Mouse (Mus musculus) erythroblast, adult 5-6 weeks (primary cell): ENCODE results near the gene Serpina3j. TPM values are rescaled to one million over a fixed set of nuclear protein-coding genes. Genes with fewer than 3 reads are reported as not detected.
"Not testable (repeated sequence)": the region's sequence is repeated elsewhere in the genome, so short reads cannot be mapped to it uniquely, and the experiment has no call there.

Source experiments
- ATAC-seq: replicated peaks from 2 replicates; pipeline ENCODE4 v1.8.0; 2016; ENCODE audit warnings: moderate number of reproducible peaks, mild to moderate bottlenecking, moderate TSS enrichment, inconsistent platforms; ENCODE audit not compliant: poor library complexity, low FRiP score, severe bottlenecking
- total RNA-seq, 2 experiments: library from RNA; stranded (forward) in 1 of 2; stranded (reverse) in 1 of 2; fragments of 150-400 nt in 1 of 2; fragments of 200-764, 138-1000 nt in 1 of 2; gene quantifications; 2 replicates each; pipeline versions ENCODE4 v1.2.3 to v1.2.4; 2015 to 2017; ENCODE audit warnings: low replicate concordance in 2 of 2

The Serpina3j gene
- not detected in 2 replicates for total RNA-seq (2015; ENCODE audit: low replicate concordance)
- total RNA-seq (2017; ENCODE audit: low replicate concordance): not detected in 2 replicates

DNA sequence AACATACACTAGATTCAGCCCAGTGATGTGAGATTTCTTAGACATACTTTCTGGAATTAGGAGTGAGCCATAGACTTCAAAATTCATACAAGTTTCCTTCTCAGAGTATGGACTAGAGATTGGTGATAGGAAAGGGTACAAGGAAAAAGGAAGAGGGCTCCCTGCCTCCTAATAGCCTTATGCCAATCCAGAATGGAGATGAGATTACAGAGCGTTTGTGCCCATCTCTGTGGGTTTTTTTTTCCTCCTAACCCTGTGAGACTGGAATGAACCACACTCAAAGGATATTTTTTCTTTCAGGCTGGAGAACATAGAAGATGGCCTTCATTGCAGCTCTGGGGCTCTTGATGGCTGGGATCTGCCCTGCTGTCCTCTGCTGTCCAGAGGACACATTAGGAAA, at the start of gene Serpina3j:
Gene Serpina3j (plus strand): TSS at position 301 of the 400 bp plus-strand sequence.
- ATAC-seq: no peak

DNA sequence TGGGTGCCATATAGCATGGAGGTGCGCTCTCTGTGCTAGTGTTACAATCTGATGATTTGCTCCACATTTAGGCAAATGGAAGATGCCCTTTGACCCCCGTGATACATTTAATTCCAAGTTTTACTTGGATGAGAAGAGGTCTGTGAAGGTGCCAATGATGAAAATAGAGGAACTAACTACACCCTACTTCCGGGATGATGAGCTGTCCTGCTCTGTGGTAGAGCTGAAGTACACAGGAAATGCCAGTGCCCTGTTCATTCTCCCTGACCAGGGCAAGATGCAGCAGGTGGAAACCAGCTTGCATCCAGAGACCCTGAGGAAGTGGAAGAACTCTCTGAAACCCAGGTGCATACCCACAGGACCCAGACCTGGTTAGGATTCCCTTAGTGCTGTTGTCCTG, 48.0 kb upstream of the Serpina3j start:
- no peak for ATAC-seq

DNA sequence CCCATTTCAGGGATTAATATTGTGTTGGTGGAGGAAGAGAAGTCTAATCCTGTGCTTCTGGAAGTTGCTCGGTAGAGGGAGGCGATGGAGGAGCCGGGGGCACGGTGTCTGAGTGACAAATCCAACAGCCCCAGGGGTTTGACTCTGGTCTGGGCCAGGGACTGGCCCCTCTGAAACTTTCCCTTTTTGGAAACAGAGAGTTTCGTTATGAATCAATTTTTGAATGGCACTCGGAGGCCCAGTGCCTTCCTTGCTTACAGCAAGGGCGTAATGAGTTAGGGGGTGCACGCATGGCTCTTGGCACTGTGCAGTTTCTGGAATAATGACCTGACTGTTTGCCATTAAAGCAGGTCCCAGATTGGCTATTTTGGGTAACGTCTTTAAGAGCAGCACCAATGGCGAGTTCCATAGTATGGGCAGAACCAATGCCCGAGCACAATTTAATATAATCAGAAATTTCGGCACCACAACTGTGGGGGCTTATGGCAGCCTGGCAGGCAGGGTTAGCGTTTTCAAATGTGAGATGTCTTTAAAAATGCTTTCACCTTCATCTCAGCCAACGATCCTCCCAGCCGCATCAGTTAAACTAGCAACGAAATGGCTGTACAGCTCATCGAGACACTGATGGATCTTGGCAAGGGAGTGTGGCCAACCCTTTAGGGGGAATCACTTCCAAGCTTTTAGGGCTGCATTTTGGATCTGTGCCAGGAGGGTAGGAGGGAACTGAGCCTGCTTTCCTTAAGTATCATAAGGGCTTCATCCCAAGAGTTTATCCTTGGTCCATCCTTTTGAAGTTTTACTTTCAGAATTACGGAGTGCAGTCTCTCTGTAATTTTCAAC, 35.9 kb upstream of the Serpina3j start:
- no peak for ATAC-seq

DNA sequence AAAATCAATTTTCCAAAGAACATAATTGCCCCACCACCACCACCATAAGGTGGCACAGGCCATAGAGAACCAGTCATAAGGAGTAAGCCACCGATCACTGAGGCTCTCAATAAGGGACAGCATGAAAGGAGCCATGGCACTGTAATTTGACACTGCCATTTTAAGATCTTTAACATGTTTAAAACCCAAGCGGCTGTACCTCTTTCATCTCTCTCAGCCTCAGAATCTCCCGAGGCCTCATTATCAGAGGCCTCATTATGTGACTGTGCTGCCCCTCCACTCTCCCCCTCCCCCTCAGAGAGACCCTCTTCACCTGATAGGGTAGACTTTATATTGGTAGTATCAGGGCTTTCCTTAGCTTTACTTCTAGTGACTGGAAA, 35.3 kb upstream of the Serpina3j start:
- no peak for ATAC-seq

DNA sequence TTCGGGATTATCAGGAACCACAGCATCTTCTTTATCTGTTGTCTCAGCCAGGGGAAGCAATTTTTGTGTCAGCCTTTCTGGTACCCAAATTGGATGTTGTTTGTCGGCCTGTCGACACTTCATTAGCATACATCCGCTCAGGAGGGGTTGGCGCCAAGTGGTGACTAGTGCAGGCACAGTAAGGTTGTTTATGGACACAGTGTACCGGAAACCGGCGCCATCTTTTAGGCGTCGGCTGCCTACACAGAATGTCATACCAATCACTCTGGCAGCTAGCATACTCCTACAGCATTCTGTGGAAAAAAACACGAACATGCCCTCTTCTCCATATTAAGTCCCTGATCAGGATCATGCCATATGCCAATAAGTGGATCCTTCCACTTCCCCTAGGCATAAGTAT, 31.0 kb upstream of the Serpina3j start:
- no peak for ATAC-seq

DNA sequence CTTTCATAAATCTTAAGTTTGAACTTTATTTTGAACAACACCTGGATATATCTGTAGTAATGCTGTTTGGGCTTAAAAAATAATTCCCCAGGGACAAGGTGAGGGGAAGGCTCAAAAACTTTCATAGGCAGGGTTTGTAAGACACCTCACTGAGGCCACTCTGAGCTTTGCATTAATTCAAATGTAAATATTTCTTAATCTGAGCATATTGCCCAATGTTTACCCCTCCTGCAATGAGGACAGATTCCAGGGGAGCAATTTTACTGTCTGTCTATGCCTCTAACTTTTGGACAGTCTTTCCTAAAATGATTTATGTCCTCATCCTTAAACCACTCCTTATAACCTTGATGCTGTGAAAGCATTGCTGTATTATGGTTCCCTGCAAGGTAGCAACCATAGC, 26.0 kb upstream of the Serpina3j start:
- no peak for ATAC-seq

DNA sequence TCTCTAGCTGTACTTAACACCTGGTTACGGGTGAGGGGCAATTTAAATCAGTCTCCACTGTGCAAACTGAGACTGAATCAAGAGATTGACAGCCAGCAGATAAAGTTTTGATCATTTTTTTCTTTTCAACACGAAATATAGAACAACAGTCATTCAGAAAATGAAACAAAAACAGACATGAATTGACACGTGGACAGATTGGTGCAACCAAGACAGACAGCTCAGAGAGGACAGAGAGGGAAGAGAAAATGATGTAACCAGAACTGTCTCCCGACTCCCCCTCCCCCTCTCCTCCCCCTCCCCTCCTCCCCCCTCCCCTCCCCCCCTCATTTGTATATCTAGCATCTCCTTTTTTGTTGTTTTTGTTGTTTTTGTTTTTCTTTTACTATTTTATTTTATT, 24.5 kb upstream of the Serpina3j start:
- ATAC-seq: no peak

DNA sequence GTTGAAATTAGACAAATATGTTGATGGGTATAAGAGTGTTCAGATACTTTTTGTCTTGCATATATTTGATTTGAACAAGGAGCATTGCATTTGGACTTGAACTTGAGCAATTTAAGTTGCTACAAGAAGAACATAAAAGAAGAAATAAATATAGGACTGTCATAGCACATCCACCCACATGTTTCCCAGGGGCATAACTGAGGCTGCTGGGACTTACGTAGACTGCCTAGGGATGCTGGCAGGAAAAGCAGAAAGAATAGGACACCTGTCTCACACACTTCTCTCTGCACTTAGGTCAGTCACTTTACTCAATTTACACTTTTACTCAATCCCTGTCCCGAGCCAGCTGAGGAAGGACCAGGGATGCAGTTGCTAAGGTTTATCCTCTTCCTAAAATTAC, 20.4 kb upstream of the Serpina3j start:
- no peak for ATAC-seq

DNA sequence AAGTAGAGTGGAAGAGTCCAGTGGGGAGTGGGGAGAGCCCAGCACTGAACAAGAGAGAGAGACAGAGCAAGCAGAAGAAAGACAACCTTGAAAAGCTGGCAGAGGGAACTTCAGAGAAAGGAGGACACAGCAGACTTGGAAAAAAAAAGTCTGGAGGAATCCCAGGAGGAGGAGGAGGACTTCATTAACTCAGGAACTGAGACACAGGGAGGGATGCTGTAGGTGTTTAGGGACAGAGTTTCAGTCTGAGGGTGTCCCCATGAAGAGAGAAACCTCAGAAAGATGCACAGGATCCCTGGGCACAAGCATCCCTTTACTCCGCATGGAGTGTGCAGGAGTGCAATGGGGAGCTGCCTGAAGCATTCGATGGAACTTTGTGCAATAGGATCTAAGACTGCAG, 16.3 kb upstream of the Serpina3j start:
- no peak for ATAC-seq

DNA sequence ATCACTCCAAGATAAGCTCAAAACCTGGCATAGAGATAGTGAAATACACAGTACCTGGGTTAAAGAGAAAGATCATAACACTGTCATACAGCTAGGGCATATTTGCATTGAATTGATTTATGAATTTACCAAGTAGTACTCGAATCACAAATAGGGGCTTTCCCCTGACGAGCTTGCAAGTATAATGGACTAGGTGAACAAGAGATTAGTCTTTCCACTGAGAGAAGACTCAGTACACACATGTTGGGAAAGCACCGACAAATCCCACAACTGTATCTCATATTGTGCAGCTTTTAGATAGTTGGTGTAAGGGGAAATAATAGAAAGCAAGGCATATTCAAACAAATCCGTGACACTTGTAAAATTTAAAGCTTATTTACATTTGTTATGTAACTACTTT, 8.4 kb upstream of the Serpina3j start:
- ATAC-seq: no peak

DNA sequence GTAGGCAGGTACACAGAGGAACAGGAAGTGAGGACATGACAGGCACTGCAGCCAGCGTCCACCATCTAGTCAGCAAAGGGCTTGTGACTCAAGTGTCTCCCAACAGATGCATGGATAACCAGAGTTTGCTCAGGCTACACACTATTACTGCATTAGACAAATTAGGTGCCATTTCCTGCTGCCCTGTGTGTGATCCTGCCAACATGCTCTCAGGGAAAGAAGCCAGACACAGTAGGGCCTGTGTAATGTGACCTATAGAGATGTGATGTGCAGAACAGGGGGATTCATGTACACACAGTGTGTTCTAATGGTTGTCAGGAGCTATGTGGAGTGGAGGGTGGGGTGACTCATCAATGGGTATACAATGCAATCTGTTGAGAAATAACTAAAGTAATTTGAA, 8.1 kb downstream of the Serpina3j start:
- ATAC-seq: no peak

DNA sequence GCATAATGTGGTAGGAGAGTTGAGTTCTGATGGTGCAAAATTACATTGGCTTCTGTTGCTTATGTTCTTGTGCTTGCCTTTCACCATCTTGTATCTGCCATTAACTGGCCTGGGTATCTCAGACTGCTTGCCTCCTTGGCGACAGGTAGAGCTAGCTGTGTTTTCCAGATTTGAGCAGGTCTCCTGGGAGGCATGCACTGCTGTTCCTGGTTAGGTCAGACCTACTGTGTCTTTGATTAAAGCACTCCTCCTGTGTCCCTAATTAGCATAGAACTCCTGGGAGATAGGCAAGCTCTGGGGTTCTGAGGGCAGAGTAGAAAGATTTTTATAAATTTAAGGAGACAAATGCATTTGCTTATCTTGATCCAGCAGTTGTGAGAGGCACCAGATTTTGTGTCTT, 17.3 kb downstream of the Serpina3j start:
- ATAC-seq: no peak

DNA sequence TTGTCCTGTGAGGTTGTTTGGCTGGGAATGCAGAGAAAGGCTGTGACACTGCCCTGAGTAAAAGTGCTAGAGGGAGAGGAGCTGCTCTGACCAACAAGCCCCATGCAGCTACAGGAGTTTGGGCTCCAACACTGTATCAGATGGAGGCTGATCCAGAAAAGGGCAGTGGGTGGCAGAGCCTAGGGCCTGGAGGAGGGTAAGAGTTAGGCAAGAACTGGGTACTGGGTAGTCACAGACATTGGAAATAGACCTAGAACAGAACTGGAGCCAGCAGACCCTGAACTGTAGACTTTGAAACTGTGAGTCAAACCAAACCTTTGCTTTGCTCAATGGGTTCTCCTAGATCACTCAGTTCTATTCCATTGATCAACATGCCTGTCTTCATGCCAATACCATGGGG, 22.5 kb downstream of the Serpina3j start:
- not testable (repeated sequence) for ATAC-seq

DNA sequence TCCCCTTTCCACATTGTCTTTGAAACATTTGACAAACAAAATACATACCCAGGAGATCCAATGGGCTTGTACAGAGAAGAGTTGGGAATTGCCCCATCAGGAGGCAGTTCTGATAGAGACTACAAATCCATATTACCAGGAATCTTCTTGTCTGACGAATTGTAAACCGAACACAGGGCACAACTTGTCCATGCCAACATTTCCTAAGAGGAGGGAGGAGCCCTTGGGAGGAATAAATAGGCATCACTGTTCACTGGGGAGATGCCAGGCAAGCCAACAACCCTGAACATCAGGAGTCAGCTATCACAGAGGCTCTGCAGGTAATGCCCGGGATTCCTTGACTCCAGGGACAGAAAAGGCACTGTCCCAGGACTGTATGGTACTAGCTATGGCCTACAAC, 23.9 kb downstream of the Serpina3j start, which contains the start of the genes Serpina3k and Serpina3m:
Gene Serpina3k (plus strand): TSS at position 261 of the 400 bp plus-strand sequence.
Gene Serpina3m (plus strand): TSS at position 261 of the 400 bp plus-strand sequence.
- ATAC-seq: not testable (repeated sequence)

DNA sequence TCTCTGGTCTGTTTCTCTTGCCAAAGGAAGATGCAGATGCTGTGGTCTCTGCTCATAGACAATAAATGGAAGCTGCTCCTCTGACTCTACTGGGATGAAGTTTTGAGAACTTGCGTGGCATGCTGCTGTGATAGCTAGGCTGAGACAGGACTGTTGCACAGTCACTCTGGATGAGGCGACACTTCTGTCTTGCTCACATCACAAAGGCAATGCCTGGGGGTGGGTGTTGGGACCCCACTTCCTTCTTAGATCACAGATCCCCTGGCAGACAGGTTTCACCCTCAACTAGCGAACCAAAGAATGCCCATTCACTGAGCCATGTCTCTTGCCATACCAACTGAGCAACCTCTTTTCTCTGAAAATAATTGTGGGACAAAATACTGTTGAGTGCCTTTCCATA, 24.4 kb downstream of the Serpina3j start:
- ATAC-seq: no peak

DNA sequence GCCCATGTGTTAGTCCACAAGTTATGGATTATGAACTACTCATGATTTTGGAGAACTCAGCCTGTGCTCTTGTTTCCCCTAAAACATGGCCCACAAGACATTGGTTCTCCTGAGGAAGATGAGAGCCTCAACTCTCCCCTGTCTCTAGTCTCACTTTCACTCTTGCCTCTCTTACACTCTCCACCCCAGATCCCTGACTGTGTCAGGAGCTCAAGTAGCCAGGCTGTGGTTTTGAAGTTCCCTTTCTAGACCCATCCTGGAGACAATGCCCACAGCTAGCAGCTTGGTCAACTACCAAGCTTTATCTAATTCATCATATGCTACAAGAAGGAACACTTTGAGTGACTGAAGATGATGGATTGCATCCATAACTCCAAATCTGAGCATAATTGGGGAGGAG, 28.1 kb downstream of the Serpina3j start:
- not testable (repeated sequence) for ATAC-seq

DNA sequence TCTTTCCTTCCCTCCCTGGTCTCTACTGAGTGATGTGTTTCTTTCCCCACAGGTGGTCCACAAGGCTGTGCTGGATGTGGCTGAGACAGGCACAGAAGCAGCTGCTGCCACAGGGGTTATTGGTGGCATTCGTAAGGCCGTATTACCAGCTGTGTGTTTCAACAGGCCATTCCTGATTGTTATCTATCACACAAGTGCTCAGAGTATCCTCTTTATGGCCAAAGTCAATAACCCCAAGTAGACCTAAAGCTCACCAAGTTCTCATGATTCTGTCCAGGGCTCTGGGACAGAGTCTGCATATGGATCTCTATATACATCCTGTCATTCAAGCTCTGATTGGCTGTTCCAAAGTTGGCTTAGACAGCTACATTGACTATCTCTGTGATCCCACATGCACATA, 30.8 kb downstream of the Serpina3j start:
- ATAC-seq: no peak

DNA sequence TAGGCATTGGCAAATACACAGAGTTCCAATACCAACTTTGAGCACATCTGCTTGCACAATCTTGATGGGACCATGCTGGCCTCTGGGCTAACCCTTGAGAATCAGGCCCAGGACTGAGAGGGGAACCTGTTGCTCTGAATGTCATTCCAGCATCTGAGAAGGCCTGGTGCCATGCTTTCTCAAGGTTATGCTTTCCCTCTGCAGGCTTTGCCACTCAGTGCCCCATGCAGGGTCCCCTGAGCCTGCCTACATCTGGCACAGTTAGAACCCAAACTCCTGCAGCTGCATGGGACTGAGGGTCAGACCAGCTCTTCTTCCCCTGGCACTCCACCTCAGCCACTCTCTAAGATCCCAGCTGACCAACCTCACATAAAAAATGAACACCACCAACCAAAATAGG, 31.4 kb downstream of the Serpina3j start:
- no peak for ATAC-seq

DNA sequence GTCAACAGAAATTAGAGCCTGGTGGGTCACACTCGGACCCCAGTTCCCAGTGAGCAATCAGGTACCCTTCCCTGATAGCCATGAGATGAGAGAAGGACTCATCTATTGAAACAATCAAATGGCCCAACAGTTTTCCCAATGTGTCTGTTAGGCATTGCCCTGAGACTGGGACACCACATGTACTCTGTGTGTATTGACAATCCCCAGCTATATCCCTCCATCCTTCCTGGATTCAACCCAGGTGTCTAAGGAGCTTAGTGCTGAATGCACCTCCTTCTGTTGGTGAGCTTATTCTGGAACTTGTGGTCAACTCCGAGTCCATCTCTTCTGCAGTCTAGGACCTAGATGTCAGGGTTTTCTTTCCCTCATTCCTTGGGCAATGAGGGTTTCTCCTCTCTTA, 32.7 kb downstream of the Serpina3j start:
- ATAC-seq: no peak

DNA sequence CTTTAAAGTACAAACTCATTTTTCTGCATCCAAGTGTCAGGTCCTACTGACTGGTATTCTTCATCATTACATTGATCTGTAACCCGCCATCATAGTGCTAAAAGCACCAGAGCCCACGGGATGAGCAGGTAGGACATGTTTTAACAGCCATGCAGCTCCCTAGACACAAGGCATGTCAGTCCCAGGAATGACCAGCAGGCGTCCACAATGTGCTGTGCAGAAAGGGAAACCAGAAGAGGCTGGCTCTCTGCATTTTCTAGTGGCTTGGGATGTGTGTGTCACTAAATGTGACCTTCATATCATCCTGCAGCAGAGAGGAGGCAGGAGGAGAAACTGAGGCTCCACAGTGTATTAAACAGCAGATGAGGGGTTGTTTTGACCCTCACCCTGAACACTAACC, 37.5 kb downstream of the Serpina3j start:
- ATAC-seq: not testable (repeated sequence)

DNA sequence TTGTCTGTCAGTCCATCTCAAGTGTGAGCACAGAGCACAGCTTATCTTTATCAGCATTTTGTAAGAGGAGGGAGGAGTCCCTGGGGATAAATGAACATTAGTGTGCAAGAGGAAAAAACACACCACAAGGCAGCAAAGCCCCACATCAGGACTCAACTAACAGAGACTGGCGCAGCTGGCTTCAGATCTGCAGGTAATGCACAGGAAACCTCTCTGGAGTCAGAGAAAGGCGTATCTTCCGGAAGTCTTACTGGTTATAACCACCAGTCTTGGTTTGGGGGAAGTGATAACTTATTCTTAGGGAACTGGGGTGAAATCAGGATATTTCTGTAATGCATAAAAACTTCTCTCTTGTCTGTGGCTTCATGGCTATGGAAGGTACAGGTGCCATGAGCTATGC, 41.7 kb downstream of the Serpina3j start:
- ATAC-seq: no peak

DNA sequence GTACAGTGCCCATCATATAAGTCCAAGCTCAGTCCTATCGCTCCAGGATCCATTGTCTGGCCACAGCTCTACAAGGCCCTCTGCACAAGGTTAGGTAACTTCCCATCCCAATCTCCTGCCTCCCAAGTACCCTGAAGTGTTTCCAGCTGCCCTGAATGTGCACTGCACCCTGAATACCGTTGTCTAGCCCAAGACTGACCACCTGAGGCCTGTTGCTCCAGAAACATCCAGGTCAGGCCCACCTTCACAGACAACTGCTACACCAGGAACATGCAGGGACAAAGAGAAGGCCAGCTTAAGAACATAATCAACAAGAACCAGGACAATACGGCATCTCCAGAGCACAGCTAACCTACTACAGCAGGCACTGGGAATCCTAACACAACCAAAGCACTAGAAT, 55.6 kb downstream of the Serpina3j start:
- no peak for ATAC-seq
